Mouse (Mus musculus): ENCODE measurements around the gene Rbfox2. TPM values are rescaled to one million over a fixed set of nuclear protein-coding genes. Genes with fewer than 3 reads are reported as not detected.
"Not testable (repeated sequence)": the region's sequence is repeated elsewhere in the genome, so short reads cannot be mapped to it uniquely, and the experiment has no call there.

Rbfox2 gene
- total RNA-seq (2015) (0.22 and 0.32 TPM in 2 replicates), total RNA-seq (2017) (0.54 and 0.87 TPM in 2 replicates)

- peak; percentile 71 for ATAC-seq (replicated peaks; ENCODE audit: poor library complexity)
Measured at GRCm38 (mm10) chr15:77306547-77307261, at the start of gene Rbfox2. Gene Rbfox2 (minus strand): TSS chr15:77307004.

- no peak for ATAC-seq (replicated peaks; ENCODE audit: poor library complexity)
Measured at GRCm38 (mm10) chr15:77356248-77356810, 49.5 kb upstream of the Rbfox2 start.

GRCm38 (mm10) chr15:77354848-77355551 is 48.2 kb upstream of the Rbfox2 start:
- no peak for ATAC-seq (replicated peaks; ENCODE audit: poor library complexity)

- no peak for ATAC-seq (replicated peaks; ENCODE audit: poor library complexity)
Measured at GRCm38 (mm10) chr15:77354496-77354847, 47.7 kb upstream of the Rbfox2 start.

- no peak for ATAC-seq (replicated peaks; ENCODE audit: poor library complexity)
Measured at GRCm38 (mm10) chr15:77353764-77354163, 47.0 kb upstream of the Rbfox2 start.

- no peak for ATAC-seq (replicated peaks; ENCODE audit: poor library complexity)
Measured at GRCm38 (mm10) chr15:77352863-77353262, 46.1 kb upstream of the Rbfox2 start.

- no peak for ATAC-seq (replicated peaks; ENCODE audit: poor library complexity)
Measured at GRCm38 (mm10) chr15:77350117-77350516, 43.3 kb upstream of the Rbfox2 start.

GRCm38 (mm10) chr15:77348146-77348545 is 41.3 kb upstream of the Rbfox2 start:
- no peak for ATAC-seq (replicated peaks; ENCODE audit: poor library complexity)

- no peak for ATAC-seq (replicated peaks; ENCODE audit: poor library complexity)
Measured at GRCm38 (mm10) chr15:77344127-77345125, 37.6 kb upstream of the Rbfox2 start.

GRCm38 (mm10) chr15:77343527-77344091 is 36.8 kb upstream of the Rbfox2 start:
- ATAC-seq (replicated peaks; ENCODE audit: poor library complexity): peak; percentile 69

- no peak for ATAC-seq (replicated peaks; ENCODE audit: poor library complexity)
Measured at GRCm38 (mm10) chr15:77342962-77343526, 36.2 kb upstream of the Rbfox2 start.

GRCm38 (mm10) chr15:77342005-77342404 is 35.2 kb upstream of the Rbfox2 start:
- ATAC-seq (replicated peaks; ENCODE audit: poor library complexity): no peak

GRCm38 (mm10) chr15:77340581-77340980 is 33.8 kb upstream of the Rbfox2 start:
- ATAC-seq (replicated peaks; ENCODE audit: poor library complexity): no peak

- ATAC-seq (replicated peaks; ENCODE audit: poor library complexity): no peak
Measured at GRCm38 (mm10) chr15:77338924-77339429, 32.2 kb upstream of the Rbfox2 start.

GRCm38 (mm10) chr15:77338451-77338850 is 31.6 kb upstream of the Rbfox2 start:
- ATAC-seq (replicated peaks; ENCODE audit: poor library complexity): no peak

- no peak for ATAC-seq (replicated peaks; ENCODE audit: poor library complexity)
Measured at GRCm38 (mm10) chr15:77337926-77338325, 31.1 kb upstream of the Rbfox2 start.

- no peak for ATAC-seq (replicated peaks; ENCODE audit: poor library complexity)
Measured at GRCm38 (mm10) chr15:77336968-77337341, 30.2 kb upstream of the Rbfox2 start.

GRCm38 (mm10) chr15:77336287-77336967 is 29.6 kb upstream of the Rbfox2 start:
- peak; percentile 58; the same call in 1 of the 2 replicates for ATAC-seq (replicated peaks; ENCODE audit: poor library complexity)

- not testable (repeated sequence) for ATAC-seq (replicated peaks; ENCODE audit: poor library complexity)
Measured at GRCm38 (mm10) chr15:77335185-77335584, 28.4 kb upstream of the Rbfox2 start.

Measured in megakaryocyte progenitor cell, adult 5-6 weeks (primary cell).